Mouse (Mus musculus): ENCODE data around the gene Slfn5. TPM values are rescaled to one million over a fixed set of nuclear protein-coding genes. Genes with fewer than 3 reads are reported as not detected.

Gene Slfn5
- 7.8 TPM for polyA plus RNA-seq (2014; fragmentation: Illumina TruSeq; extraction: RNeasy Lipid Tissue Mini Kit (QIAGEN cat#74804); ENCODE audit: low read depth, low replicate concordance)

DNA sequence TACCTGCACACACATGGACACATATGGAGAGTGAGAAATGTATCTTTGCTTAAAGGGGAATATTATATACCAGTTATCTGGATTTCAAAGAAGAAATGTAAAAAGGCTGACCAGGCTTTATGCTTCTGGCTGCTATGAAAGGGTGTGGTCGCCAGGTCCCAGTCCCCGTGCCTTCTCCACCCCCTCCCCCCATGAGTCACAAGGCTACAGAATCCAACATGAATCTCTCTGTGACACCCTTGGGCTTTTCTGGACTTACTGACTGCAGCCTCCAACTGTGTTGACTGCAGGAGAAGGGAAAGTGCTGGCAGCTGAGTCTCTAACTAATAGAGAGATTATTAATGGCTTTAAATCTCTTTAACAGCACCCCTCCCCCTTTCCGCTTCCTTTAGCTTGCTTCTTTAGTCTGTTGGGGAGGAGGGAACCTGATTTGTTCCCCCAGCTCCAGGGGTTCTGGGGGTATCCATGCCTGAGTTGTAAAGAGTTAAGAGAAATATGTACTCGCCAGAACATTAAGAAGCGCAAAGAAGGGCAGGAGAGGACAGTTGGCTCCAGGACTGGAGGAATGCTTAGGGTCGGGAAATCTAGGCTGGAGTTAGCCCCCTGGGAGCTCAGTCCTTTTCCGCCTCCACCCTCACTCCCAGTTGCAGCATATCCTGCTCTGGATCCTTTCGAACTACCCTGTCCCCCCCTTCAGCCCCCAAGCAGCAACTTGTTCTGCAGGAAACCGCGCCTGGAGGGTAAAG, at the start of gene Slfn5:
Slfn5 (plus strand) TSS at position 614 of the 746 bp plus-strand sequence.

GRCm38 (mm10) chr11:82907651-82908607, 43.2 kb upstream of the Slfn5 start, which contains the start of gene Nle1:
Gene Nle1 (minus strand): TSS chr11:82908411.

GRCm38 (mm10) chr11:82910250-82910649, 40.9 kb upstream of the Slfn5 start, which contains the start of gene Unc45b:
Gene Unc45b (plus strand): TSS chr11:82910550.

DNA sequence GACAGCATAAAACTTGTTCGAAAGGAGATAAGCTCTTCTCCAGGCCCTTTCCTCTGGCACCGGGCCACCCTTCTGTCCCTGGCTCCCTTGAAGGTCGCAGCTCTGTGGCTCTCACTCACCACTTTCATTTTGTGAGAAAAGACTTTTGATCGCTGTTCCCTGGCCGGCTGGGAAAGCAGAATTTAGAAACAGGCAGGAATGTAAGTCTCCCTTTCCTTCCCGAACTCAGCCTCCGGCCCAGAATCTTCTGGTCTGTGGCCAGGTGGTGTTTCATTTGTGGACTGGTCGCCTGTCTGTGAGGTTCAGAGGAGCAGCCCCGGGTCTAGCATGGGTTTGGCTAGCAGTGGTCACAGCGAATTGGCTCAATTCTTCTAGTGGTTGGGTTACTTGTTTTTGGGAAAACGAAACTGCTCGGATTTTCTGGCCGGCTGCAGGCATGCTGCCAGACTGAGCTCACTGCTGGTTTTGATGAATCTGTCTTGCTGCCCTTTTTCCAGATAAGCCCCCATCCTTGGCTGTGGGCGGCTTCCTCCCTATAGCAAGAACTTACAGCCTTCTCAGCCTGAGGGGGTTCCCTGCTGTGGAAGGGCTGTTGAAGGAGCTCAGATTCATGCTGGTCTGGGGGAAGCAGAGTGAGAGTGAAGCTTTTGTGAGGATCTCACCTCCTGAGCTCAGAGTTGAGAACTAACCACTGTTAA, 40.5 kb downstream of the Slfn5 start, which contains the start of gene Slfn9:
Slfn9 (minus strand) TSS at position 362 of the 698 bp plus-strand sequence.

Other genes with a start within 250 kb of the Slfn5 start
- gene Cct6b, start 187.0 kb upstream of the Slfn5 start, polyA plus RNA-seq (2014; fragmentation: Illumina TruSeq; extraction: RNeasy Lipid Tissue Mini Kit (QIAGEN cat#74804); ENCODE audit: low read depth, low replicate concordance): 0.42 TPM
- gene Zfp830, start 187.0 kb upstream of the Slfn5 start, polyA plus RNA-seq (2014; fragmentation: Illumina TruSeq; extraction: RNeasy Lipid Tissue Mini Kit (QIAGEN cat#74804); ENCODE audit: low read depth, low replicate concordance): 7.9 TPM
- 9.6 TPM for gene Lig3, start 170.2 kb upstream of the Slfn5 start, polyA plus RNA-seq (2014; fragmentation: Illumina TruSeq; extraction: RNeasy Lipid Tissue Mini Kit (QIAGEN cat#74804); ENCODE audit: low read depth, low replicate concordance)
- 18.9 TPM for gene Rffl, start 80.1 kb upstream of the Slfn5 start, polyA plus RNA-seq (2014; fragmentation: Illumina TruSeq; extraction: RNeasy Lipid Tissue Mini Kit (QIAGEN cat#74804); ENCODE audit: low read depth, low replicate concordance)
- 6.3 TPM for gene Rad51d, start 60.7 kb upstream of the Slfn5 start, polyA plus RNA-seq (2014; fragmentation: Illumina TruSeq; extraction: RNeasy Lipid Tissue Mini Kit (QIAGEN cat#74804); ENCODE audit: low read depth, low replicate concordance)
- not detected for gene Fndc8, start 59.2 kb upstream of the Slfn5 start, polyA plus RNA-seq (2014; fragmentation: Illumina TruSeq; extraction: RNeasy Lipid Tissue Mini Kit (QIAGEN cat#74804); ENCODE audit: low read depth, low replicate concordance)
- 1.4 TPM for gene Nle1, start 42.9 kb upstream of the Slfn5 start, polyA plus RNA-seq (2014; fragmentation: Illumina TruSeq; extraction: RNeasy Lipid Tissue Mini Kit (QIAGEN cat#74804); ENCODE audit: low read depth, low replicate concordance)
- 0.37 TPM for gene Unc45b, start 40.8 kb upstream of the Slfn5 start, polyA plus RNA-seq (2014; fragmentation: Illumina TruSeq; extraction: RNeasy Lipid Tissue Mini Kit (QIAGEN cat#74804); ENCODE audit: low read depth, low replicate concordance)
- gene Slfn9, start 40.5 kb downstream of the Slfn5 start, polyA plus RNA-seq (2014; fragmentation: Illumina TruSeq; extraction: RNeasy Lipid Tissue Mini Kit (QIAGEN cat#74804); ENCODE audit: low read depth, low replicate concordance): 3.2 TPM
- gene Slfn8, start 69.5 kb downstream of the Slfn5 start, polyA plus RNA-seq (2014; fragmentation: Illumina TruSeq; extraction: RNeasy Lipid Tissue Mini Kit (QIAGEN cat#74804); ENCODE audit: low read depth, low replicate concordance): 2.5 TPM
- gene Slfn2, start 113.8 kb downstream of the Slfn5 start, polyA plus RNA-seq (2014; fragmentation: Illumina TruSeq; extraction: RNeasy Lipid Tissue Mini Kit (QIAGEN cat#74804); ENCODE audit: low read depth, low replicate concordance): 4.7 TPM
- gene Slfn1, start 165.5 kb downstream of the Slfn5 start, polyA plus RNA-seq (2014; fragmentation: Illumina TruSeq; extraction: RNeasy Lipid Tissue Mini Kit (QIAGEN cat#74804); ENCODE audit: low read depth, low replicate concordance): 0.61 TPM
- 0.45 TPM for gene Slfn4, start 223.8 kb downstream of the Slfn5 start, polyA plus RNA-seq (2014; fragmentation: Illumina TruSeq; extraction: RNeasy Lipid Tissue Mini Kit (QIAGEN cat#74804); ENCODE audit: low read depth, low replicate concordance)
- 0.29 TPM for gene Slfn3, start 240.0 kb downstream of the Slfn5 start, polyA plus RNA-seq (2014; fragmentation: Illumina TruSeq; extraction: RNeasy Lipid Tissue Mini Kit (QIAGEN cat#74804); ENCODE audit: low read depth, low replicate concordance)